Mouse (Mus musculus): ENCODE results near the gene Pmvk.

DNA sequence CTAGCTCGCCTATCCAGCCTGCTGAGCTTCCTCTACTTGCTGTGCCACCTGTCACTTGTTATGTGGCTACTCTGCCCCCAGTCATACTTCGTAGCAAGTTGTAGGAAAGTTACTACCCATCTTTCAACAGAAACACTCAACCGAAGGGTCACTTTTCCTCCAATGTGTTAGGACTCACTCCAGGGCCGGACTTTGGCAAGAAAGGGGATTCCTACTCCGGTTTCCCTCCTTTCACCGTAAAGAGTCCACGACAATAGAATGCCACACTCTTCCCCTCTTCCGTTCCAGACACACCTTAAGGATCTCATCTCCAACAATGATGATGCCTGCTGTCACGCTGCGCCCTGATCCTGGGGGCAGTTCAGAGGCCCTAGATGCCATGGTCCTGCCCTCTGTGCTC is 43.5 kb upstream of the Pmvk start:
- TF ChIP-seq POLR2A (IDR thresholded peaks at IDR 0.05; ENCODE audit: extremely low read depth, insufficient read depth, low read length) = no peak
- no peak for TF ChIP-seq CTCF (IDR thresholded peaks at IDR 0.05; ENCODE audit: extremely low read depth, insufficient read depth, low read length)
